ENCODE assay signal across 12 mouse cellular contexts in the genomic region with DNA sequence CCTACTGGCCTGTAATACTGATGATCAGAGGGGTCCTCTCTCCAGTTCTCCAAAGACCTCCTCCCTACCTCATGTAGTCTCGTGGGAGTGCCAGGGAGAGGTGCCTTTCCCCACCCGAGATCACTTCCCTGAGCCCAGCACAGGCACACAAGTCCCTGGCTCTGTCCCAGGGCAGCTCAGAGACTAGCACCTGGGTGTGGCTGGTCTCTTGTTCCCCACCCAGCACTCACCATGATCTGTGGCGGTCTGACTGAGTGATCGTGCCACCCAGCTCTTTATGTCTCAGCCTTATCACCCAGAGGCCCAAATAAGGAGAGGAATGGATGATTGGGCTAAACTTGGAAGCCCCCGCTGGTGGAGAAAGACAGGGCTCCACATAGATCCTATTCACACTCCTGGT. TPM values are rescaled to one million over a fixed set of nuclear protein-coding genes. Genes with fewer than 3 reads are reported as not detected.
A peak's percentile ranks its signal among the peaks of the same experiment; 100 is the strongest.
DNase-seq lines count a peak whose midpoint lies in the region; ATAC-seq lines count a peak whose summit lies in the region.
"Had no signal": no experiment of that assay in that cellular context is flagged by ENCODE, and none has a peak within 500 bp of the region (broad histone marks: within the 10 kb centered on the region; RNA-seq: fewer than 3 reads in every experiment).

Gene Myl7, minus strand, starts transcription at position 252 of the 400 bp plus-strand sequence.

- H3K27ac ChIP-seq in kidney, embryonic 15.5 days: no peak within 1 kb of the TSS
- peak within 1 kb of the TSS; percentile 77 to 81 for H3K27ac ChIP-seq in heart, embryonic 14.5 days (replicated peaks in 1 of 2; ENCODE audit: control insufficient read depth in 1 of 2, insufficient read depth in 1 of 2, low read depth in 2 of 2, low read length in 2 of 2)
- H3K27ac ChIP-seq in limb, embryonic 15.5 days: no peak within 1 kb of the TSS

- H3K9ac ChIP-seq in kidney, embryonic 15.5 days: 0 out of 2 replicates have a peak within 1 kb of the TSS, but pooled peaks have one; percentile 5
- peak within 1 kb of the TSS; percentile 81 for H3K9ac ChIP-seq in heart, embryonic 14.5 days (ENCODE audit: low read length)
- no peak within 1 kb of the TSS for H3K9ac ChIP-seq in limb, embryonic 15.5 days

- H3K4me1 ChIP-seq in kidney, embryonic 15.5 days: peaks cover 55% of the 10 kb centered on the region
- H3K4me1 ChIP-seq in heart, embryonic 14.5 days (ENCODE audit: control insufficient read depth in 2 of 2, insufficient read depth in 2 of 2, low read length in 2 of 2): peaks cover 44 to 45% of the 10 kb centered on the region in 2 experiments
- H3K4me1 ChIP-seq in limb, embryonic 15.5 days: peaks cover 34% of the 10 kb centered on the region

- H3K4me3 ChIP-seq in kidney, embryonic 15.5 days (replicated peaks): no peak within 1 kb of the TSS
- H3K4me3 ChIP-seq in heart, embryonic 14.5 days (ENCODE audit: control insufficient read depth in 1 of 2, insufficient read depth in 1 of 2, low read depth in 1 of 2, low read length in 2 of 2): peak within 1 kb of the TSS; percentile 42 to 58
- H3K4me3 ChIP-seq in limb, embryonic 15.5 days: no peak within 1 kb of the TSS
- H3K4me3 ChIP-seq: megakaryocyte, embryonic 14.5 days had no signal

- WGBS in kidney, embryonic 15.5 days: 63% methylated on average over 5 of the region's 5 CpGs
- WGBS in heart, embryonic 14.5 days: 18% methylated on average over 5 of the region's 5 CpGs
- WGBS in limb, embryonic 15.5 days: 62% methylated on average over 5 of the region's 5 CpGs

- DNase-seq in kidney, adult 18-20 months: no peak
- DNase-seq in ES-CJ7 (ENCODE audit: low read depth, low spot score): peak; percentile 57
- no peak for DNase-seq in cerebellum, postnatal 10 days
- DNase-seq in urinary bladder, postnatal 25 days (ENCODE audit: low spot score): no peak
- no peak for DNase-seq in adrenal gland, postnatal 10 days
- DNase-seq: cerebellum, adult 2 months; layer of hippocampus, adult 9-11 months had no signal

- peaks cover 33% of the 10 kb centered on the region for H3K27me3 ChIP-seq in kidney, embryonic 15.5 days
- 0 out of 2 replicates have a peak, but pooled peaks cover 10% of the 10 kb centered on the region for H3K27me3 ChIP-seq in heart, embryonic 14.5 days (ENCODE audit: control insufficient read depth, insufficient read depth, low read length)
- peaks cover 8% of the 10 kb centered on the region; the same call in 1 of the 2 replicates for H3K27me3 ChIP-seq in limb, embryonic 15.5 days

- H3K9me3 ChIP-seq in kidney, embryonic 15.5 days (replicated peaks): no peaks in the 10 kb centered on the region
- H3K9me3 ChIP-seq in heart, embryonic 14.5 days (ENCODE audit: control insufficient read depth, low read length): no peaks in the 10 kb centered on the region
- H3K9me3 ChIP-seq in limb, embryonic 15.5 days: no peaks in the 10 kb centered on the region
- H3K9me3 ChIP-seq: megakaryocyte, embryonic 14.5 days had no signal

- no peaks in the 10 kb centered on the region for H3K36me3 ChIP-seq in kidney, embryonic 15.5 days
- H3K36me3 ChIP-seq in heart, embryonic 14.5 days (ENCODE audit: control insufficient read depth, insufficient read depth, low read length): 0 out of 2 replicates have a peak, but pooled peaks cover 4% of the 10 kb centered on the region
- no peaks in the 10 kb centered on the region for H3K36me3 ChIP-seq in limb, embryonic 15.5 days

- ATAC-seq in kidney, embryonic 15.5 days (replicated peaks; ENCODE audit: low FRiP score): no peak
- ATAC-seq in heart, embryonic 14.5 days (ENCODE audit: insufficient number of reproducible peaks, insufficient read depth, low FRiP score, low read depth): peak; percentile 65
- no peak for ATAC-seq in limb, embryonic 15.5 days (ENCODE audit: insufficient number of reproducible peaks, low FRiP score, low TSS enrichment, low read depth)

- peak within 1 kb of the TSS; percentile 32; the same call in 1 of the 2 replicates for H3K4me2 ChIP-seq in kidney, embryonic 15.5 days
- peak within 1 kb of the TSS; percentile 73 for H3K4me2 ChIP-seq in heart, embryonic 14.5 days (ENCODE audit: low read length)
- H3K4me2 ChIP-seq in limb, embryonic 15.5 days: peak within 1 kb of the TSS; percentile 20; the same call in 1 of the 2 replicates

RNA-seq across cellular contexts. Expression of gene Myl7, which starts in this region (rescaled TPM):
- polyA plus RNA-seq in kidney, embryonic 15.5 days (2015; fragmentation: Nextera tagmentation; extraction: Ambion mirVana): 3.9 and 5.8 TPM in 2 replicates
- 5,314 and 7,420 TPM in 2 replicates for polyA plus RNA-seq in heart, embryonic 14.5 days (2014; fragmentation: Nextera tagmentation; extraction: Ambion mirVana)
- polyA plus RNA-seq in limb, embryonic 15.5 days (2015; fragmentation: Nextera tagmentation; extraction: Ambion mirVana): 3.7 and 6.2 TPM in 2 replicates
- total RNA-seq in adrenal gland, postnatal 10 days (2021): under 1 TPM in 1 of 2 experiments, not detected in 1; 0.66 TPM
- total RNA-seq: hematopoietic stem cell, adult 5-6 weeks had no signal
- polyA plus RNA-seq: cerebellum, adult 2 months had no signal

Comparison
In these comparisons a context has a peak if more than half of its experiments do, and no peak if none do; other contexts are left out.
1. RNA of gene Myl7 (polyA plus RNA-seq): 5,314 to 7,420 TPM in heart, embryonic 14.5 days; 3.9 to 5.8 TPM in kidney, embryonic 15.5 days and 3.7 to 6.2 TPM in limb, embryonic 15.5 days; every median in the first group is over 100 times any median in the second.
2. H3K27ac ChIP-seq: peak in heart, embryonic 14.5 days (2 of 2); none in kidney, embryonic 15.5 days (single experiment) and limb, embryonic 15.5 days (single experiment).
3. H3K4me2 ChIP-seq: peak in every context shown above with its lines; median percentile 73 in heart, embryonic 14.5 days; 32 in kidney, embryonic 15.5 days; 20 in limb, embryonic 15.5 days.
4. H3K4me3 ChIP-seq: peak in heart, embryonic 14.5 days (2 of 2); none in kidney, embryonic 15.5 days (single experiment) and limb, embryonic 15.5 days (single experiment).